ENCODE assay signal across 24 mouse cellular contexts in the genomic region with DNA sequence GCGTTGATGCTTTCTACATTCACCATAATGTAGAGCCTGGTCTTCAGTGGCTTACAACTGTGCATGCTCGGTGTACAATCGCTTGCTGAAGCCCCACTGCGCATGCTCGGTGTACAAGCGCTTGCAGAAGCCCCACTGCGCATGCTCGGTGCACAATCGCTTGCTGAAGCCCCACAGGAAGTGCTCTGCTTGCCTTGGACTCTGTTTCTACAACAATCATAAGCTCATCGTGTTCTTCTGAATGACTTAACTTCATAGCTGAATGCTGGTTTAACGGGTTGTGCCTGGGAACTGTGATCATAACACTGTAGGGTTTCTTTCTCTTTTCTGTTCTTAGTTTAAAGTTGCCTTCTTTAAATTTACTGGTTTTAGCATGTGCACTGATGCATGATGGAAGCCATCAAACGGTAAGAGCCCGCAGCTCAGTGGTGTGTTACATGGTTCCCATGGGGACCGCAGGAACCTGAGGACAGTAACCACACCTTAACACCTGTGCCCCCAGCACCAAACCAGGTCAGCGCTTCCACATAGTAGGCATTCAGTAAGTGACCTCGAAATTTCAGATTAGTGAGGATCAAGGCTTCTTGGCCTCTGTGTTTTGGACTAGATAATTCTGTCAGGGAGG.
A peak's percentile ranks its signal among the peaks of the same experiment; 100 is the strongest.
DNase-seq lines count a peak whose midpoint lies in the region; ATAC-seq lines count a peak whose summit lies in the region.
"Had no signal": no experiment of that assay in that cellular context is flagged by ENCODE, and none has a peak within 500 bp of the region (broad histone marks: within the 10 kb centered on the region; RNA-seq: fewer than 3 reads in every experiment).

No protein-coding gene starts in this region.

- DNase-seq in CD4-positive, CD25-positive, alpha-beta regulatory T cell, adult 2 months (ENCODE audit: low read depth, low spot score), result peak; percentile 36
- DNase-seq in A20 (ENCODE audit: low read depth, low spot score), result peak; percentile 97
- peak; percentile 71 to 72 for DNase-seq in spleen, postnatal 36 days (ENCODE audit: low spot score in 2 of 2)
- no peak for DNase-seq in lung, adult 18-20 months
- no peak for DNase-seq in T-cell, adult 2 months (ENCODE audit: low spot score)
- DNase-seq: adrenal gland, postnatal 10 days; cerebellum, adult 11-12 months; cerebellum, adult 9-11 months; embryo, embryonic 11 days; forebrain, postnatal 0 days; gastrocnemius, postnatal 25 days; heart, adult 11 months; heart, postnatal 36 days; kidney, adult 9 months; kidney, postnatal 14 days; layer of hippocampus, adult 9-11 months; lung, postnatal 36 days; thymus, adult 18-20 months had no signal

- no peak for ATAC-seq in CD4-positive, CD25-positive, alpha-beta regulatory T cell, adult 4 months
- peak; percentile 44; the same call in 1 of the 2 replicates for ATAC-seq in neutrophil, adult 5-6 weeks (ENCODE audit: extremely low read depth, insufficient number of reproducible peaks, low FRiP score, poor library complexity, severe bottlenecking)
- no peak for ATAC-seq in inflammation-experienced regulatory T-cells, adult 6 months
- ATAC-seq: forebrain, postnatal 0 days; hindbrain, postnatal 0 days; intestine, embryonic 16.5 days; midbrain, embryonic 16.5 days had no signal

Comparison
In these comparisons a context has a peak if more than half of its experiments do, and no peak if none do; other contexts are left out.
1. DNase-seq: peak in CD4-positive, CD25-positive, alpha-beta regulatory T cell, adult 2 months (single experiment), A20 (single experiment) and spleen, postnatal 36 days (2 of 2); none in lung, adult 18-20 months (0 of 2) and T-cell, adult 2 months (single experiment).